Mouse (Mus musculus): ENCODE results near the gene Carmil2.

The Carmil2 gene

DNA sequence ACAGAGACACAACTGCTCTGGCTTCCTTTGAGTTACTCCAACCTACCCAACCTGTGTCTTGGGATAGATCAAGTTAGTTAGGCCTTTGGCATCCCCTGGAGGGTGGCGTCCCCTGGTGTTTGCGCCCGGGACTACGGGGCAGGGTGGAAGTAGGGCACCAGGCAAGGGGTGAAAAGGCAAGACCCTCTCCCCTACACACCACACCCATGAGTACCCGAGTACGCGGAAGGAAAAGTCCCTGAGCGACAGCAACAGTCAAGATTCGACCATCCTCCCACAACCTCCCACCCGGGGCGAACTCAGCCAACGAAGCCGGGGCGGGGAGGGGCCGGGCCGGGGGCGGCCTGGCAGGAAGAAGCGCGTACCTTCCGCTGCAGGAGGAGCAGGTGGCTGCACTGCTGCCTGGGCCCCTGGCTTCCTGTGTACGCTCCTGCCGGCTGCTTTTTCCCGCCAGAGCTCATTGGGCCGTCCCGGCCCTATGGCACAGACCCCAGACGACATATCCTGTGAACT is at the start of gene Carmil2:
Gene Carmil2, plus strand, starts transcription at position 479 of the 513 bp plus-strand sequence.
- DNase-seq (ENCODE audit: low read depth, low spot score), result peak; percentile 87

DNA sequence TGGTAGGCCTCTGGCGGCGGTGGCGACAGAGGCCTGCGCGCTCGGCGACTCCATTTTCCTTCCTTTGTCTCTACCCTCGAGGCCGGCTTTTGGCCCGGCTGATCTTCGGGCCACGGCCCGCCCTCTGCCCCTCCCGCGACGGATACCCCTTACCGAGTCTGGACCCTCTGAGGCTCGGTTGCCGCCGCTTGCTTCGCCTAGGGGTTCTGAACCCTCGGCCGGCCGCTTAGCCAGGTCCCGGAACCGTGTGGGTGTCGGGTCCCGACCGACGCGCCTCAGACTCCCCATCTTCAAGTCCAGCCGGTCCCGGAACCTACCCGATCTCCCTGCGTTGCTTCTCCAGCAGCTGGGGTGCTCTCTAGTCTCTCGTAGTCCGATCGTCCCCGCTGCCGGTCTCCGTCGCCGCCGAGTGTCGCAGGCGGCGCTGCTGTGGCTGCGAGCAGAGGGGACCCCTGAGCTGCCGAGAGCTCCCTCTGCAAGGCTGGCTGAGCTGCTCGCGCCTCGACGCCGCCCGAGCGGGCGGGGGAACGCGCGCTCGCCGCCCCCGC is 49.0 kb upstream of the Carmil2 start, which contains the start of gene Agrp:
Gene Agrp, minus strand, starts transcription at position 431 of the 548 bp plus-strand sequence.
- no peak for DNase-seq (ENCODE audit: low read depth, low spot score)

DNA sequence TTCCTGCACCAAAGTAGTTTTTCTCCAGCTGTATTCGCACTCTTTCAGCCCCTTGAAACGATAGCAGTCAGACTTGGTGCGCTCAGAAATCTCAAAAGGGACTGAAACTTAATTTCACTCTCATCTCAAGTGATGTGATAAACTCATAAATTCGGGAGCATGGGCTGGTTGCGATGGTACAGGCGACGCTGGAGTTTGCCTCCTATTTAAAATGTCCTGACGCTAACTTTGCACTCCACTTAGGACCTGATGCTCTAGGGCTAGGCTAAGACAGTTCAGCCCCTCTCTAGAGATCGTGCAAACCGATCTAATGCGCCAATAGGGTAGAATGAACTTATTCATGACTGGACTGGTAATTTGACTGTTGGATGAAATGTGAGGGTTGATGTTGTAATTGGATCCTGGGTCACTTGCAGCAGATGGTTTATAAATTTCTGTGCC is 48.5 kb upstream of the Carmil2 start:
- DNase-seq (ENCODE audit: low read depth, low spot score), result peak; percentile 44

DNA sequence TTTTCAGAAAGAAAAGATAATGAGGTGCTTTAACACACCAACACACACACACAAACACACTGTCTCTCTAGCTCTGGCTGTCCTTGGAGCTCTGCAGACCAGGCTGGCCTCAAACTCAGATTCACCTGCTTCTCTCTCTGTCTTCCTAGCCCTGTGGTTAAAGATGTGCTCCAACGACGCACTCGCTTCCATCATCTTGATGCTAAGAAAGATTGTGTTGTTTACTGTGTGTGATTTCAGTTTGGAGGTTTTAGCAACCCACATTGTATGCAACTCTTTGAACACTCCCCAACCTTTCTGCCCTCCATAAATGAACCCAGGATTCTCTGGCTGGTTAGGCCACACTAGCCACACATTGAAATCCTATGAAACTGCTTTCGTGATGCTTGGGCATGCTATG is 47.6 kb upstream of the Carmil2 start:
- no peak for DNase-seq (ENCODE audit: low read depth, low spot score)

DNA sequence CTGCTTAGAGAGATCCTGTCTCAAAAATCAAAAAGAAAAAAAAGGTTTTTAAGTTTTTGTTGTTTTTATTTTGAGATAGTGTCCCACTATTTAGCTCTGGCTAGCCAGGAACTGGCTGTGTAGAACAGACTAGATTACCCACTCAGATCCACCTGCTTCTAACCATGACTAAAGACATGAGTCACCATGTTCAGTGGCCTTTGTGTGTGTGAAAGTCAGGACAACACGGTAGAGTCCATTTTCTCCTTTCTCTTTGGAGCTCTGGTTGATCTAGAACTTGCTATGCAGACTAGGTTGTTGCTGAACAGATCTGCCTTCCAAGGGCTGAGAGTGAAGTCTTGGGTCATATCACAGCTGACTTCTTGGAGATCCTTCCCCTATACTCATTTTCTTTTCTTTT is 46.2 kb upstream of the Carmil2 start:
- no peak for DNase-seq (ENCODE audit: low read depth, low spot score)

DNA sequence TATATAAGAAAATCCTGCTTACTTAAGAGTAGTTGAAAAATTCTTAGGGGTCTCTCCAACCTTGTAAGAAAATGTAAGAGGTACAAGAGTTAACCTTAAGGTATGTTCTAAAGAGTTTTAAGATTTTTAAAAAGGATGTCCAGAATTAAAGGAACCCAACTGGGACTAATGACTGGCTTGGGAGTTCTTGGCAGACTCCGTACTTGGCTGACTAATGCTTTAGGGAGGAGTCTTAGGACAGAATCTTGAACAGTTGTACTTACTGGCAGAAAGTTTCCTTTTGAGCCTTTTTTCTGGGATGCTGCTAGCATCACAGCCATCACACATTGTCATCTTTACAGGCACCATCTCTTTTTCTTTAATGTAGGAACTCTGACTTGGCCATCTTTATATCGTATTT is 45.6 kb upstream of the Carmil2 start:
- no peak for DNase-seq (ENCODE audit: low read depth, low spot score)

DNA sequence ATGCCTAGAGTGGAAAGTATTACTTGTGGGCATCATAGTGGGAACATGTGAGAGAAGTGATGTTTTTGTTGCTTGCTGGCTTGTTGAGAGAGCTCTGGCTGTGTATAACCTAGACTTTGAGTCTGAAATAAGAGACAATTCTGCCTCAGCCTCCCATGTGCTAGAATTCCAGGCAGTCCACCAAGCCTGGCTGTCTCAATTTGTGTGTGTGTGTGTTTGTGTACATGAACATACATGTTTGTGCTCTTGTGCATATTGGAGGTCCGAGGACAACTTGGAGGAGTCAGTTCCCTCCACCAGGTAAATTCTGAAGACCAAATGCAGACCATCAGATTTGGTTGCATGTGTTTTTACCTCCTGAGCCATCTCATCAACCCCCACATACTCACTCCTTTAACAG is 40.9 kb upstream of the Carmil2 start:
- DNase-seq (ENCODE audit: low read depth, low spot score), result no peak

DNA sequence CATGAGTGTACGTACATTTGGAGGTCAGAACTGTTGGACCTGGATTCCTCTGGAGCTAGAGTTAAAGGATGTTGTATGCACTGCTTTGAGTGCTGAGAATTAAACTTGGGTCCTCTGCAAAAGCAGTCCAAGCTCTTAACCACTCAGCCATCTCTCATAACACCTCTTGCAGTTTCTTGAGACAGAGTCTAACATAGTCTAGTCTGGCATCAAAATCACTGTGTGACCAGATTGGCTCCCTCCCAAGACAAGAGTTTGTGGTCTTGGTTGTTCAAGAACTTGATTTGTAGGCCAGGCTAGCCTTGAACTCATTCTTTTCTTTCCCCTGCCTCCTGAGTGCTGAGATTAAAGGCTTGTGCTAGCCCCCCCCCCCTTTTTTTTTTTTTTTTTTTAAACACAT is 37.1 kb upstream of the Carmil2 start:
- DNase-seq (ENCODE audit: low read depth, low spot score), result no peak

DNA sequence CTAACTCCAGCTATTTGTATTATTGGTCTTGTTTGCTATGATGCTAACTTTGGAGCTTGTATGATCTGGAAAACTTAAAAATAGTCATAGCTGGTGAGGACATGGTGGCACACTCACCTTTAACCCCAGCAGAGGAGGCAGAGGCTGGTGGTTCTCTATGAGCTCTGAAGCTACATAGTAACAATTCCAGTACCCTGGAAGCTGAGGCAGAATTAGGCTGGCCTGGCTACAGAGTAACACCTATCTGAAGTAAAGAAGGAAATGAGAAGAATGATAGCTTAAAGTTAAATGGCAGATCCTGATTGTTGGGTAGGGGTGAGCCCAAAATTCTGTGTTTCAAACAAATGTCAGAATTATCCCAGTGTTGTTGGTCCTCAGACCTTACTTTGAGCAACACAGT is 28.4 kb upstream of the Carmil2 start:
- no peak for DNase-seq (ENCODE audit: low read depth, low spot score)

DNA sequence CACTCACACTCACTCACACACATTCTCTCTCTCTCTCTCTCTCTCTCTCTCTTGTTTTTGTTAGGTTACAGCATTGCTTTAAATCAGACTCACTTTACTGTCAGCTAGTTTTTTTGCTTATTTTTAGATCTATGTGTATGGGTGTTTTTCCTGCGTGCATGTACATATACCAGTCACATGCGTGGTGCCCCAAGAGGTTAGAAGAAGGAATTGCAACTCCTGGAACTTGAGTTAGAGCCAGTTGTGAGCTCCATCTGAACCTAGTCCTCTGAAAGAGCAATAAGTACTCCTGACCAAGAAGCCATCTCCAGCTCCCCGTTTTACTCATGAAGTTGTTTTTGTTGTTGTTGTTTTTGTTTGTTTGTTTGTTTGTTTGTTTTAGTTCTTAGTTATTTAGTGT is 24.9 kb upstream of the Carmil2 start:
- peak; percentile 80 for DNase-seq (ENCODE audit: low read depth, low spot score)

DNA sequence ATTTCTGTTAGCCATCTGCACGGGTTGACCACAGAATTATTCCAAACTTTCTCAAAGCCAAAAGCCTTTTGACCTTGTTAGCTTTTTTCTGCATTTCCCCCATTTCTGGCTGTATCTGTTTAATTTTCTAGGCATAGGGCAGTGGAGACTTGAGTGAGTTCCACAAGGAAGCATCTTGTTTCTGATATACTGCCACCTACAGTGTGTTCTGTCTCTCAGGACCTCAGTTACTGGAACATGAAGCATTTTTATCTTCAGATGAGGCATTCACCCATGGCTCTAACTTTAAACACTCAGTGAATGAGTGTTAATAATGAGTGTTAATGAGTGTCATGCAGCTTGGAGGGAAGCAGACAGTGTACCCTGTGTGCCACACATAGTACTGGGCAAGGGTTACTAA is 8.2 kb upstream of the Carmil2 start:
- DNase-seq (ENCODE audit: low read depth, low spot score), result no peak

DNA sequence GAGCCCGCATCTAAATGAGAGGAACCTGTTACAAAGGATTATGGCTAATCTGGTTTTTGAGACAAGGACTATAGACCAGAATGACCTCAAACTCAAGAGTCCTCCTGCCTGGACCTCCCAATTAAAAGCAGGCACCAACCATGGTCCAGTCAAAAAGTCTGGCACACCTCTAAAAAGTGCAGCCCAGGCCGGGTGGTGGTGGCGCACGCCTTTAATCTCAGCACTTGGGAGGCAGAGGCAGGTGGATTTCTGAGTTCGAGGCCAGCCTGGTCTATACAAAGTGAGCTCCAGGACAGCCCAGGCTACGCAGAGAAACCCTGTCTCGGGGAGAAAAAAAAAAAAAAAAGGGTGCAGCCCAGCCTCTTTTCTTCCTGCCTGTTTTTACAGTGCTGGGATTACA is 749 bp upstream of the Carmil2 start:
- no peak for DNase-seq (ENCODE audit: low read depth, low spot score)

DNA sequence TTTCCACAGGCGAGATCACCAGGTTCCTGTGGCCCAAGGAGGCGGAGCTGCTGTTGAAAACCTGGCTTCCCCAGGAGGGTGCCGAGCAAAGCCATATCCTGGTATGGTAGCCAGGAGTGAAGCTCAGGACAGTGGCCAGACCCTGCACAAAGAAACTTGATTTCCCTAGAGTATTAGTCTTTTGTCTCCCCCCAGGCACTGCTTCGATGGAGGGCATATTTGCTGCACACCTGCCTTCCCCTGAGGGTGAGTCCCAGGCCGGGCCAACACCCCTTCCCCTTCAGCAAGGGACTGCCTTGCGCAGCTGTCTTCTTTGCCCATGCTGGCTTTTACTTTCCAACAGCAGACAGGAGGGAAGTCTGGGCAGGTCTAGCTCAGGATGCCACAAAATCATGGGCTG is 477 bp downstream of the Carmil2 start:
- DNase-seq (ENCODE audit: low read depth, low spot score), result peak; percentile 54

DNA sequence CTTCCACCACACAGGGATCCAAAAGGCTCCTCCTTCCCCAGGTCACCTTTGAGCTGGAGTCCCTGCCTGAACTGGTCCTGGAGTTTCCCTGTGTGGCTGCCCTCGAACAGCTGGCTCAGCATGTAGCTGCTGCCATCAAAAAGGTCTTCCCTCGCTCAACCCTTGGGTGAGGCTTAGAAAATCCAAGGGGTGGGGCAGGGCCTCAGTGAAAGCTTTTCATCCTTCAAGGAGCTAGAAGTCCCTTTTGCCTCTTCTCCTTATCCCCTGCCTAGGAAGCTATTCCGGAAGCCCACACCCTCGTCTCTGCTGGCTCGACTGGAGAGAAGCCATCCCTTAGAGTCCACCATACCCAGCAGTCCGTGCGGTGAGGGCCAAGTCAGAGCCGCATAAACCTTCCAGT is 1.4 kb downstream of the Carmil2 start:
- DNase-seq (ENCODE audit: low read depth, low spot score), result peak; percentile 82

DNA sequence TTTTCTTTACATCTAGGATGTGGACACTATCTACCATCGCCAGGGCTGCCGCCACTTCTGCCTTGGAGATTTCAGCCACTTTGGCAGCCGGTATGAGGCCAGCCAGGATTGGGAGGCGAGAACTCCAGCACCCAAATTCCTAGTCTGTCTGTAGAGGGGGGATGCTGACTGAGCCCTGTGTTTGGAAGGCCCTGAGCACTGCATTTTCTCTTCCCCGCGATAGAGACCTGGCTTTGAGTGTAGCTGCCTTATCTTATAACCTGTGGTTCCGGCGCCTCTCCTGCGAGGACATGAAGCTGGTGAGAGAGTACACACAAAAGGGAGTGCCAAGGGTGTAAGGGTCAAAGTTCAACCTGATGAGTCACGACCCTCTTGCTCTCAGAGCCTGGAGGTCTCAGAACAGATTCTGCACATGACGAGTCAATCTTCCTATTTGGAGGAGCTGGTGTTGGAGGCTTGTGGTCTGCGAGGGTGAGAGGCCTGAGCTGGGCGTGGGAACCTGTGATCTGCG is 2.2 kb downstream of the Carmil2 start:
- no peak for DNase-seq (ENCODE audit: low read depth, low spot score)

DNA sequence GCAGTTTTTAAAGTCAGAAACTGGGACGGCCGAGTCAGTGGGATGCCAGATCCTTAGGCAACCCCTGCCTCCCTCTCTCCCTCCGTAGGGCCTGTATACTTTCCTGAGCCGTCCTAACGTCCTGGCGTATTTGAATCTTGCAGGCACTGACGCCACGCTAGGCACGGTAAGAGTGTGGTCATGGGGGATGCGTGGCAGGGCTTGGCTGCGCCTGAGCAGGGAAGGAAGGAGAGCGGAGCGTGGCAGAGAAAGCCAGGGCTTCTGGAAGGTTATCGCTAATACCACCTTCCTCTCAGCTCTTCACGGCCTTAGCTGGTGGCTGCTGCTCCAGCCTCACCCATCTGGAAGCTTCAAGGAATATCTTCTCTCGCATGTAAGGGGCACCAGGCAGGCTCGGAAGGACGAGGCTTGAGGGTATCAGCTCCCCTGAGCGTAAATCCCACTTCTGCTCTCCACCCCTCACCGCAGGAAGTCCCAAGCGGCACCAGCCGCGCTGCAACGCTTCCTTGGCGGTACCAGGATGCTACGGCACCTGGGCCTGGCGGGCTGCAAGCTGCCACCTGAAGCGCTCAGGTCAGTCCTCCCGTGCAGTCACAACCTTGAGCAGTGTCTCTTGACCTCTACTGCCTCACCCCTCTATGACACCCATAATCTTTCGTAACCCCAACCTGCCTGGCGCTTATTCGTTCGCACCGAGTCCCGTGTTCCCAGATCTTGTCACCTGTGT is 3.3 kb downstream of the Carmil2 start:
- DNase-seq (ENCODE audit: low read depth, low spot score), result peak; percentile 41

DNA sequence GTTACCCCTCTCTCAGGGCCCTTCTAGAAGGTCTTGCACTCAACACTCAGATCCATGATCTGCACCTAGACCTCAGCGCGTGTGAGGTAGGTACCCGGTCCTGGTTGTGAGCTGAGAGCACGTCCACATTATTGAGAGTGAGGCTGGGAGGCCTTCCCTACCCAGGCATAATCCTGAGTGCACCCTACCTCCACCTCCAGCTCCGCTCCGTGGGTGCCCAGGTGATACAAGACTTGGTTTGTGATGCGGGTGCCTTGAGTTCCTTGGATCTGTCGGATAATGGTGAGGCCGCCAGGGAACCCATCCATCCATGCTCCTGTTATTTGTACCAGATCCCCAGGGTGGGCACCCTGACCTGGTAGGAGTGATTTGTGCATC is 3.9 kb downstream of the Carmil2 start:
- no peak for DNase-seq (ENCODE audit: low read depth, low spot score)

DNA sequence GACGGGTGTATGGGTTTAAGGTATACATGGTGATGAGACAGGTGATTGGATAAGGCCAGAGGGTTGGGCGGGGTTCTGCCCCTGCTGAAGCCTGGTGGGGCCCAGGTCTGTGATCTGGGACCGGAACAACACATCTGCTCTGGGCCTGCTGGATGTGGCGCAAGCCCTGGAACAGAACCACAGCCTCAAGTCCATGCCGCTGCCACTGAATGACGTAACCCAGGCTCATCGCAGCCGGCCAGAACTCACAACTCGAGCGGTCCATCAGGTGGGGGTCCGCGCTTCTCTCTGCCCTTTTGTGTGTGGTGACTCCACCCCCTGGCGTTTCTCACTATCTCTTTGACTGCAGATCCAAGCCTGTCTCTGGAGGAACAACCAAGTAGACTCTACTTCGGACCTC is 4.9 kb downstream of the Carmil2 start:
- no peak for DNase-seq (ENCODE audit: low read depth, low spot score)

DNA sequence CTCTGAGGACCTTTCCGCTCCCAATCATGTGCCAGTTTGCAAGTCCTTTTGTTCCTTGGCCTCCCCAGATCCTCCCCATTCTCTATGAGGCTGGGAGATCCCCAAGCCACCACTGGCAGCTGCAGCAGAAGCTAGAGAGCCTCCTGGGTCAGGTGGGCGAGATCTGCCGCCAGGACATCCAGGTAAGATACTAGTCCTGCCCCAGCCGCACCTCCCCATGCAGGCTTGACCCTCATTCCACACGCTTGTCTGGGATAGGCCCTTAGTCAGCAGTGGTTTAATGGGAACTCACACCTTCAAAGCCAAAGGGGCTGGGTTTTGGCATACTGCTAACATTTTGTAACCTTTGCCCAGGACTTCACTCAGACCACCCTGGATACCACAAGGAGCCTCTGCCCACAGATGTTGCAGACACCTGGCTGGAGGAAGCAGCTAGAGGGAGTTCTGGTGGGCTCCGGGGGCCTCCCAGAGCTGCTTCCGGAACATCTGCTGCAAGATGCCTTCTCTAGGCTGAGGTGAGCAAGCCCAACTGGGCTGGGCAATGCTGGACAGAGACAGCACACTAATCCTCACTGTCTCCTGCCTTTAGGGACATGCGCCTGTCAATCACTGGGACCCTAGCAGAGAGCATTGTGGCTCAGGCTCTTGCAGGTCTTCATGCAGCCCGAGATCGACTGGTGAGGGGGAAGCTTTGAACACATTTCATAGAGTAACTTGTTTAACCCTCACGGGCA is 6.5 kb downstream of the Carmil2 start:
- DNase-seq (ENCODE audit: low read depth, low spot score), result no peak

DNA sequence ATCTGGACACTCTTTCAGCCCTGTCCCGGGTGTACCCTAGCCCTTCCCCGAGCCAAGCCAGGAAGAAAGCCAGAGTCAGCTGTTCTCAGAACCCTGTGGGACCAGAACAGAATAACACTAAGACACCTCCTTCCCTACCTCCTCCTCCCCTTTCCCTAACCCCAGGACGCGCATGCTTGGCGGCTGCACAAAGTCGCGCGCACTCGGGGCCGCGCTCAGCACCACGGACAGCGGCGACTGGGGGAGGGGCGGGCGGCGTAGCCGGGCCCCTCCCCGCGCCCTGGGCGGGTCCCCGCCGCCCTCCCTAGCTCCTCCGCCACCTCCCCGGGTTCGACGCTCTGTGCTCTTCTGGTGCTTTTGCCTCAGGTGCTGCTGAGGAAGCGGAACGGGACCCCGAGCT is 7.6 kb downstream of the Carmil2 start:
- peak; percentile 84 for DNase-seq (ENCODE audit: low read depth, low spot score)

DNA sequence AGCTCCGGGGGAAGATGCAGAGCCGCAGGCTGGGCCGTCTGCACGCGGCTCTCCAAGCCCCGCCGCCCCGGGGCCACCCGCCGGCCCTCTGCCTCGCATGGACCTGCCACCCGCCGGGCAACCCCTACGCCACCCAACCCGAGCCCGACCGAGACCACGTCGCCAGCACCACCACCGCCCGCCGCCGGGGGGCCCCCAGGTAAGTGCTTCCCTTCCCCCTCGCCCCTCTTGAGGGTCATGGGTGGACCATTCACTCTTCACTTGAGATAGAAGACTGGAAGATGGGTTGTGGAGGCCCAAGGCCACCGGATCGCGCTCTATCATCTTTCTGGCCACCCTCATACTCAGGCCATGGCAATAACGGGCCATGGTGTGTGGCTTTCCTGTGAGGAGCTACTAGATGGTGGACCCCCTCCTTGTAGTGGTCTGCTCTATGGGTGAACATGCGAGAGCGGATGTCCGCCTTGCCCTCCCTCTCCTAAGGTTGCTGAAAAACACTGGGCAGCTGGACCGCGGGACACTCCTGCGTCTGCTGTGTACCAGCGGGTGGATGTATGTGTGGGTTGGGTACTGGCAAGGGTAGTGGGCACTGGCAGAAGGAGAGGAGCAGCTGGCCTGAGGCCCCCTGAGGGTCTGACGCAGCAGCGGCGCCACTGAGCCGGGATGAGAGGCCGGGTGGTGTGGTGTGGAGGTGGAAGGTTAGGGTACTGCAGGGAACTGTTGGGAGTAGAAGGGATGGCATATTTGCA is 8.2 kb downstream of the Carmil2 start:
- DNase-seq (ENCODE audit: low read depth, low spot score), result peak; percentile 57

All from ZHBTc4 (cell line).